Mouse (Mus musculus) heart, postnatal 0 days (tissue): ENCODE data around the gene Tgfbi.

Source experiments
- CTCF ChIP-seq: IDR thresholded peaks from 2 replicates; pipeline ENCODE4 v1.5.1; 2016; ENCODE audit warnings: antibody characterized with exemption, control low read depth, low read depth
- EP300 ChIP-seq: IDR thresholded peaks from 2 replicates; pipeline ENCODE4 v1.6.1; 2016; ENCODE audit warnings: antibody characterized with exemption, low read depth

DNA sequence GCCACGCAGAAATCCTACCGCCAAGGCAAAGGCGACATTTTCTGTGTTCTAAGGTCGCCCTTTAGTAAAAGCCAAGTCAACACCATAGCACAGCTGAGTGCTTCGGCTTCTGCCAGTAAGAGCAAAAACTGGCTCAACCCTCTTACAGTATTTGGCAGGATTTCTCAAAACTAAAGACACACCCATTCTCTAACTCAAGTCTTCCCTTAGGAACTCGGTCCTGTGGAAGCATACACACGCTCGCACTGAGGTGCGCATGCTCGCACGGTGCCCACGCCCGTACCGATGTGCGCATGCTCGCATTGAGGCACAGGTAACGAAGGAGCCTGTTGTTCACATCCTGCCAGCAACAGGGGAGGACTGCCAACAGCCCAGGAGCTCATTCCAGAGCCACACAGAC lies 73.0 kb downstream of the Tgfbi start:
- TF ChIP-seq CTCF (no peak), EP300 (no peak)
